Mouse (Mus musculus) urinary bladder, postnatal 10 days (tissue): ENCODE results near the gene Ncoa5.

Source experiments
- DNase-seq: peaks from one replicate; pipeline ENCODE4 v3.0.0; 2022; ENCODE audit warnings: low spot score

Ncoa5 gene

GRCm38 (mm10) chr2:164957548-164958315 is 76.9 kb downstream of the Ncoa5 start:
- DNase-seq = no peak

GRCm38 (mm10) chr2:164956195-164956594 is 78.5 kb downstream of the Ncoa5 start:
- no peak for DNase-seq

GRCm38 (mm10) chr2:164955725-164956124 is 78.9 kb downstream of the Ncoa5 start:
- DNase-seq = no peak

GRCm38 (mm10) chr2:164953224-164953623 is 81.4 kb downstream of the Ncoa5 start:
- peak; percentile 41 for DNase-seq

GRCm38 (mm10) chr2:164952448-164952847 is 82.2 kb downstream of the Ncoa5 start:
- DNase-seq = no peak

- DNase-seq = no peak
Measured at GRCm38 (mm10) chr2:164951745-164952144, 82.9 kb downstream of the Ncoa5 start.

- DNase-seq = no peak
Measured at GRCm38 (mm10) chr2:164950501-164950900, 84.2 kb downstream of the Ncoa5 start.
